Mouse (Mus musculus) heart, adult 2 months (tissue): ENCODE measurements at regions not wholly inside any gene's neighbourhood (a gene's known extent, or its start where the extent isn't known, plus 50 kb on each side); places are given as distances from the start of the nearest gene placed in this dataset.

Source experiments
- DNase-seq, 2 experiments: peaks; one replicate each; pipeline ENCODE4 v3.0.0; 2021
- H3K27ac ChIP-seq: fragments of 200-600 bp; 2 replicates; pipeline ENCODE4 v1.8.1; 2022
- H3K27me3 ChIP-seq: fragments of 200-500 bp; 2 replicates; pipeline ENCODE4 v1.6.1; 2012; ENCODE audit warnings: mild to moderate bottlenecking, low read length, inconsistent platforms, mixed read lengths; ENCODE audit not compliant: control insufficient read depth, insufficient read depth
- H3K36me3 ChIP-seq: fragments of 200-500 bp; 2 replicates; pipeline ENCODE4 v1.6.1; 2012; ENCODE audit warnings: low read length, inconsistent platforms; ENCODE audit not compliant: control insufficient read depth, insufficient read depth
- H3K4me1 ChIP-seq: fragments of 200-500 bp; 2 replicates; pipeline ENCODE4 v1.6.1; 2011; ENCODE audit warnings: low read length; ENCODE audit not compliant: control insufficient read depth, insufficient read depth
- H3K4me3 ChIP-seq: fragments of 200-600 bp; 2 replicates; pipeline ENCODE4 v1.8.1; 2022
- H3K79me2 ChIP-seq: fragments of 200-500 bp; replicated peaks from 2 replicates; pipeline ENCODE4 v1.6.1; 2012; ENCODE audit warnings: mild to moderate bottlenecking, inconsistent platforms, low read length, moderate library complexity, mixed read lengths; ENCODE audit not compliant: control insufficient read depth, insufficient read depth
- H3K9ac ChIP-seq: fragments of 200-500 bp; 2 replicates; pipeline ENCODE4 v1.6.1; 2012; ENCODE audit warnings: low read depth, mild to moderate bottlenecking, control low read depth, inconsistent platforms, low read length, mixed read lengths
- CTCF ChIP-seq: fragments of 200-600 bp; IDR thresholded peaks from 2 replicates; pipeline ENCODE4 v1.8.1; 2022; ENCODE audit warnings: antibody characterized with exemption, mild to moderate bottlenecking, moderate library complexity
- EP300 ChIP-seq: fragments of 200-500 bp; IDR thresholded peaks from 2 replicates; pipeline ENCODE4 v1.6.1; 2011; ENCODE audit warnings: low read depth, low read length, control low read depth; ENCODE audit not compliant: insufficient read depth
- POLR2A ChIP-seq: fragments of 200-500 bp; IDR thresholded peaks from 2 replicates; pipeline ENCODE4 v1.6.1; 2011; ENCODE audit warnings: mild to moderate bottlenecking, low read depth, low read length, control low read depth; ENCODE audit not compliant: insufficient read depth
- WGBS: fragments of 180-500 bp; shearing (Covaris S2); methylation state at CpG from one replicate; pipeline ENCODE4 v1.1.7; 2018; 5-methylcytosine and 5-hydroxymethylcytosine counted together
- intact Hi-C: fragments of 180-260 bp; cut with DNase I; formaldehyde crosslinking; loops from one replicate; pipeline ENCODE4 v1.15.1; 2025

DNA sequence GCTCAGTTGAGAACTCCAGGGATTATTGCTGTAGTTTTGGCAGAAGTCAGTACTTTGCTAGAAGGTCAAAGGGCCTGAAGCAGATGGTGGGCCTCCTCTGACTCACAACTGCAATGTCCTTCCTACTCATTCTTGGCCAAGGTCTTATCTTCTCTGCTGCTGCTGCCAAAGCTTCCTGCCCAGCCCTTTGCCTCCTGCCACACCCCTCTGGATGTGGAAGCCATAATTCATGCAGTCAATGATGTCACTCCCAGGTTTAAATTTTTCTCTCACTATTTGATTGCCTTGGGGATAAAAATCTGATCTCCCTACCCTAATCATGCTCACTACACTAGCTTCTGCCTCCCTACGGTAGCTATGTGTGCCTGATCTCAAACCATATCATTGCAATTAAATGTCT is 157.7 kb downstream of the Qdpr start:
- peaks cover 8% of the 10 kb centered on the region for H3K4me1 ChIP-seq
- H3K4me3 ChIP-seq = no peak overlapping the region
- intact Hi-C loops = no loop called here
- 28% methylated on average over 1 of the region's 1 CpGs for WGBS
- DNase-seq = peak; percentile 46 to 74
- no peaks in the 10 kb centered on the region; the same call in 1 of the 2 replicates for H3K36me3 ChIP-seq
- peak overlapping the region; percentile 70 for H3K27ac ChIP-seq
- no peak overlapping the region for H3K9ac ChIP-seq
- H3K27me3 ChIP-seq = no peaks in the 10 kb centered on the region
- H3K79me2 ChIP-seq = no peaks in the 10 kb centered on the region
- TF ChIP-seq POLR2A (peak; percentile 52; the same call in 1 of the 2 replicates), CTCF (no peak), EP300 (peak; percentile 98)

DNA sequence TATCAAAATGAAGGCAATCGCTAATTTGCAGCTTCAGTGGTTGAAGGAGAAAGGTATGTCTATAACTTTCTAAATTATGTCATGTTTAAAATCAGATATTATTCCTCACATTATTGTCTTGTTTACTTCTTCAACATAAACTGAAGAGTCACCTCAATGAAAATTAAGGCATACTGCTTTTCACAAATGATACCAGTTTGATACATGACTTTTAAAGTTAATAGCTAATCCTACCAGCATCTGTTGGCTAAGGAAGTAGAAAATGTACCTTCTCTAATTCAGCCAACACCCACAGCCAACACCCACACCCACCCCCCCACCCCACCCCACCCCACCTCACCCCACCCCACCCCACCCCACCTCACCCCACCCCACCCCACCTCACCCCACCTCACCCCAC is 158.3 kb downstream of the Qdpr start:
- no peak overlapping the region for H3K9ac ChIP-seq
- no peaks in the 10 kb centered on the region; the same call in 1 of the 2 replicates for H3K36me3 ChIP-seq
- no peak overlapping the region for H3K4me3 ChIP-seq
- no peaks in the 10 kb centered on the region for H3K27me3 ChIP-seq
- intact Hi-C loops = no loop called here
- WGBS = 93% methylated on average over 1 of the region's 1 CpGs
- peaks cover 8% of the 10 kb centered on the region for H3K4me1 ChIP-seq
- TF ChIP-seq POLR2A = no peak
- no peak for TF ChIP-seq EP300
- TF ChIP-seq CTCF = no peak
- H3K27ac ChIP-seq = no peak overlapping the region; the same call in 1 of the 2 replicates
- DNase-seq = no peak
- no peaks in the 10 kb centered on the region for H3K79me2 ChIP-seq

DNA sequence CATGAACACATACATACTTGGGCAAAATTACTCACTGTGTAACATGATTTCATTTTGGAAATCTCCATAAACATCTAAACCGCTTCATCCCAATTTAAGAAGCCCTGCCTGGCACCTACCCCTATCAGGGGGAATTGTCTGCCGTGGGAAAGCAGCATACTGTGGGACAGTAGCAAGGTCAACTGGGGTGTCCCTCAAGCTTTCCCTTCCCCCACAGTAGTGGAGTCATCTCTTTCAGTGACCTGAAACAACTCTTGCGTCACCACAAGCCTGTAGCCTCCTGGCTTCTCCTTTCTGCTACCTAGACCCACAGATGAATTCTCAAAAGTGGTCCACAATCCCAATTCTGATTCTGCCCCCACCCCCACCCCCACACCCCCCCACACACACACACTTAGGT is 158.8 kb downstream of the Qdpr start:
- 69% methylated on average over 3 of the region's 3 CpGs for WGBS
- Histone ChIP-seq H3K79me2 (no peaks in the 10 kb centered on the region), H3K36me3 (no peaks in the 10 kb centered on the region; the same call in 1 of the 2 replicates), H3K27me3 (no peaks in the 10 kb centered on the region), H3K27ac (no peak overlapping the region), H3K4me1 (peaks cover 8% of the 10 kb centered on the region), H3K4me3 (no peak overlapping the region), H3K9ac (no peak overlapping the region)
- intact Hi-C loops = no loop called here
- no peak for DNase-seq
- TF ChIP-seq POLR2A = no peak
- TF ChIP-seq EP300 = no peak
- TF ChIP-seq CTCF = no peak

DNA sequence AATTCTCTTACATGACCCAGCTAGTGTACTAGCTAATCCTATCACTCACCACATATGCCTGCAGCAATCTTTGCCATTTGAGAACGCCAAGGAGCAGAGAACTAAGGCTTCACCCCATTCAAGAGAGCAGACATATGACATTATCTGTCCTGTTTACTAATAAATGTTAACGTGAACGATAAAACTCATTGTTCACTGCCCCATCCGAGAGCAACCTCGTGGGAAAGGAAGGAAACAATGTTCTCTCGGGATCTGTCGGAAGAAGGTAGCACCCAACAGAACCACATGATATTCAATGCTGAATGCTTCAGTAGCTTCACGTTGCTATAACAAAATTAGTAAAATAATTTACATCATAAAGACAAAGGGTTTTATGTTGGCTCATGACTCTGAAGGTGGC is 163.6 kb downstream of the Qdpr start:
- DNase-seq = no peak
- 43% methylated on average over 8 of the region's 8 CpGs for WGBS
- H3K9ac ChIP-seq = no peak overlapping the region
- H3K36me3 ChIP-seq = peaks cover 3% of the 10 kb centered on the region; the same call in 1 of the 2 replicates
- no peak for TF ChIP-seq POLR2A
- TF ChIP-seq EP300 = no peak
- no peak for TF ChIP-seq CTCF
- no peaks in the 10 kb centered on the region for H3K79me2 ChIP-seq
- intact Hi-C loops = loop anchor here (5.0 to 10.0 kb wide), 3 partner anchors 182 to 792 kb away; no protein-coding TSS in a partner anchor
- no peaks in the 10 kb centered on the region for H3K27me3 ChIP-seq
- peak overlapping the region; percentile 23; the same call in 1 of the 2 replicates for H3K27ac ChIP-seq
- H3K4me3 ChIP-seq = no peak overlapping the region
- no peaks in the 10 kb centered on the region; the same call in 1 of the 2 replicates for H3K4me1 ChIP-seq

DNA sequence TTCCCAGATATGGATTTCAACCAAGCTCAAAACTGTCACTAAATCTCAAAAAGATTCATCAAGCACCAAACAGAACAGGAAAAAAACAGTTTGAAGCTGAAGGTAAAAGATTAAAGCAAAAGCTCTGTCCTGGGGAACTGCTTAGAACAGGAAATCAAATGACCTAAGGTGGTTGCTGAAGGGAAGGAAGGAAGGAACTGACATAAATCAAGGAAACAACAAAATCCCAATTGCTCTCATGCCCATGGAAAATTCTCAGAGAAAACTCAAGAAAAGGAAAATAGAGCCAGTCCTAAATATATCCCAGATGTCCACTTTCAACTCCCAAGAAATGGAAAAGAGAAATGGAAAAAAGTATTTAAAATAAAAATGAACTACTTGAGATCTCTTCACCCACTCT is 165.4 kb downstream of the Qdpr start:
- peaks cover 3% of the 10 kb centered on the region; the same call in 1 of the 2 replicates for H3K36me3 ChIP-seq
- no peaks in the 10 kb centered on the region for H3K79me2 ChIP-seq
- H3K9ac ChIP-seq = no peak overlapping the region
- H3K4me3 ChIP-seq = no peak overlapping the region
- peak overlapping the region; percentile 67 for H3K27ac ChIP-seq
- TF ChIP-seq EP300 = no peak
- TF ChIP-seq CTCF = no peak
- TF ChIP-seq POLR2A = no peak
- no peaks in the 10 kb centered on the region for H3K27me3 ChIP-seq
- no peak for DNase-seq
- intact Hi-C loops = loop anchor here (5.0 to 10.0 kb wide), 4 partner anchors 118 to 790 kb away; no protein-coding TSS in a partner anchor
- H3K4me1 ChIP-seq = no peaks in the 10 kb centered on the region; the same call in 1 of the 2 replicates

DNA sequence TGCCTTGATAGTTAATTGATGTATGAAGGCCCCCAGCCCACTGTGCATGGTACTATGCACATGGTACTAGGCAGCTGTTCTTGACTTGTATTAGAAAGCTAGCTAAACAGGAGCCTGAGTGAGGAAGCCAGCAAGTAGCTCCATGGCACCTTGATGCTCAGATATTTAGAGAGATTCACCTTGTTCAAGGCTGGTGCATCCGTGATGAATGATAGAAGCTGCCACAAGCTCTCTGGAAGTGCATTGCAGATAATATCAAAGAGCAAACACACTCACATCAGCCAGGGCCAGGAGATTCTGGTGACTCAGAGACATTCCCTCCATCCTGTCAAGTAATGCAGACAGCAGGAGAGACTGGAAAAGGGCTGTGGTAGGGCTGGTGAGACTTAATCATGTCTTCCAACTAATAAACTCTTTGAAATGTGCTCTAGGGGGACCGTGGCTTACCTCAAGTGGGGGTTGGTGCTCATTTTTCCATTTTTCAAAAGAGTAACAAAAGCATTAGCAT is 166.1 kb downstream of the Qdpr start:
- H3K4me1 ChIP-seq = no peaks in the 10 kb centered on the region; the same call in none of the 2 replicates
- H3K27ac ChIP-seq = peak overlapping the region; percentile 67
- no peaks in the 10 kb centered on the region for H3K79me2 ChIP-seq
- no peak for TF ChIP-seq CTCF
- no peak for TF ChIP-seq POLR2A
- TF ChIP-seq EP300 = no peak
- no peak for DNase-seq
- H3K4me3 ChIP-seq = no peak overlapping the region
- 37% methylated on average over 2 of the region's 2 CpGs for WGBS
- intact Hi-C loops = loop anchor here (5.0 to 10.0 kb wide), 3 partner anchors 118 to 789 kb away; no protein-coding TSS in a partner anchor
- no peak overlapping the region for H3K9ac ChIP-seq
- peaks cover 3% of the 10 kb centered on the region; the same call in 1 of the 2 replicates for H3K36me3 ChIP-seq
- no peaks in the 10 kb centered on the region for H3K27me3 ChIP-seq
